Mouse (Mus musculus) heart, adult 8-10 months (tissue): ENCODE data around the gene Baiap2l1. TPM values are rescaled to one million over a fixed set of nuclear protein-coding genes. Genes with fewer than 3 reads are reported as not detected.

Experiments used
- DNase-seq: peaks from one replicate; pipeline ENCODE4 v3.0.0; 2022; ENCODE audit warnings: low spot score
- total RNA-seq, 4 experiments: library from RNA; stranded (reverse); gene quantifications; 2 replicates each; pipeline ENCODE4 v1.2.4; 2022

Baiap2l1 gene
- total RNA-seq, 4 experiments from 2014 or later, result 6.4 to 10.6 (median 8.3) TPM

DNA sequence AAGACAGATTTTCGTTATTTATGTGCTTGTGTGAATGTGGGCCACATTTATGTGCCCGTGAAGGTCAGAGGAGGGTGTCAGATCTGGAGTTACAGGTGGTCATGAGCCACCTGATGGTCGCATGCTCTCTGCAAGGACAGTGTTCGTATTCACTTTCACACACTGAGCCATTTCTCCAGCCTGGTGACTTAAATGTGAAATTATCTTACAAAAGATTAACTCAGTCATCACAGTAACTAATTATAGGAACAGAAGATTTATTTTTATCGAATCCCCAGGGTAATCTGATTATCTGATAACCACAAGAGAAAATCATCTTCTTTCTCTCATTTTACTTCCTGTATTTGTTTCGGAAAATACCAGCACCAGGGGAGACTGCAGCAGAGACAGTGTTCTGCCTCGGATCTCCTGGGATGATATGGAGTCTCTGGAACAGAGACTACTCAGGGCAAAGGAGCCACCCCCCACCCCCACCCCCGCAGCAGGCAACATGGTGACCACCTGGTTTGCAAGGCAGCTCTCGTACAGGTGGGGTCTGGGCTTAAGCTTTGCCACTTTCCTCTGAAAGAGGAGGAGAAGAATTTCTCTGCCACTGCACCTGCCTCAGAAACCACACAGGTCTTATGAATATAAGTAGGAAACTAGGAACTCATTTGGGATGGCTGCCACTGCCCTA lies 71.2 kb downstream of the Baiap2l1 start:
- no peak for DNase-seq

DNA sequence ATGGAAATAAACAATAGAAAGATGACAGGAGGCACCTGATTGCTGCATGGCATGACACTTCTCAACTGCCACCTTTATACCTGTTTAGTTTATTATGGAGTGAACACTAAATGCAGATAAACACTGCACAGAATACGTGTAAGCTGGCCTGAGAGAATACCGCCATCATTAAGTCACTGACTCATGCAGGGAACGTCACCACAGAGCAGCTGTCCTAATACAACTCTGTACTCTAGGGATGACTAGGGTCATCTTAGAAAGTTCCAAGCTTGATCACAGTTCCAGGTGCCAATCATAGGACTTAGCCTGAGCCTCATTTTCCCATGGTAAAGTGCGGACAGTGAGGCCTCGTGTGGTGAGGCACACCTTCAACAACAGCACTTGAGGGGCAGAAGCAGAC lies 73.3 kb downstream of the Baiap2l1 start:
- no peak for DNase-seq

DNA sequence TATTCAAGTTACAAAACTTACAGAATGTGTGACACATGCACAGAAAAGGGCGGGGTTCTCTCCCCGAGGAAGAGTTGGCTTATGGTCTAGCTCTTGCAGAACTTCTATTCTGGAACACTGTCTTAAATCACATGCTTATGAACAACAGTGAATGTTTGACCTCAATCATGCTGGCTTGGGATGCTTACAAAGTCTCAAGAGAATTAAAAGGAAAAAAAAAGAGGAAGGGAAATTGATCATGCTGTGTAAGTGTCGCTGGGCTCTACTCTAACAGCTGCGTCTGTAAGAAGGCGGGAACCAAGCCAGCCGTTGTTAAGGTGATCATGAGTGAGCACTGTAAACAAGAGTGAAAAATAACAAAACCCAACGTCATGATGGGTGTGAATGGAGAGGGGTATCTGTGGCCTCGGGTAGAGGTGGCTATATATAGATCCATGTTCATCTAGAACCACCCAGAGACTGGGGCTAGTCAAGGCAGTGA lies 74.3 kb downstream of the Baiap2l1 start:
- peak; percentile 33 for DNase-seq

DNA sequence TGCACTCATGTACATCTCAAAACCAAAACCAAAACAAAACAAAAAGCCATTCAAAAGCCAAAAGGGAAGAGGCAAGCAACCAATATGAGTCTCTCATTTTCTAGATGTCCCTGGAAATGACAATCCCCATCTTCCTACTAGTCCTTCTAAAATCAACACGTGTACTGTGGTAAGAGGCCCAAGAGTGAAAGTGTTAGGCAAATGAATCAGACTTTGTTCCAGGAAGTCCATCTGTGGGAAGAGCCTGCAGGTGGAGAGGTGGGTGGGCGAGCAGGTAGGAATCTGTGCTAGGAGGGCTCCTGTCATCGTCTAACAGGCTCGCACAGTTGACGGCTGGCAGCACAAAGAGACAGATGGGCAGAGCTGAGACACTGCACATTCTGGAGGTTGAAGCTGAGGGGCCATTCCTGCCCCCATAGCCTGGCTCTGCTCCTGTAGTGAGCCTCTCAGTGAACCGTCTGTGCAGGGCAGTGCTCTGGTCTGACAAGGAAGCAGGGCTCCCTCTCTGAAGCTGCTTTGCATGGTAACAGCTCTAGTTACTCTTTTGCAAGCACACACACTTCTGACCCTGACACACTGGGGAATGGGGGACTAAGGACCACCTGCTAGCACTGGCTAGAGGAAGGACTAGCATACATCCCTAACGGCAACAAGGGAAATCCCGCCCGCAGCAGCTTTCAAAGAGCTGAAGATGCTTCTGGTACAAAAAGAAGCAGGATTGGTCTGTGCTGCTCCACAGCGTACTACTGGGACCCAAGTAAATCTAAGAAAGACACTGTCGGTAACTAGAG lies 75.2 kb downstream of the Baiap2l1 start:
- DNase-seq, result no peak

DNA sequence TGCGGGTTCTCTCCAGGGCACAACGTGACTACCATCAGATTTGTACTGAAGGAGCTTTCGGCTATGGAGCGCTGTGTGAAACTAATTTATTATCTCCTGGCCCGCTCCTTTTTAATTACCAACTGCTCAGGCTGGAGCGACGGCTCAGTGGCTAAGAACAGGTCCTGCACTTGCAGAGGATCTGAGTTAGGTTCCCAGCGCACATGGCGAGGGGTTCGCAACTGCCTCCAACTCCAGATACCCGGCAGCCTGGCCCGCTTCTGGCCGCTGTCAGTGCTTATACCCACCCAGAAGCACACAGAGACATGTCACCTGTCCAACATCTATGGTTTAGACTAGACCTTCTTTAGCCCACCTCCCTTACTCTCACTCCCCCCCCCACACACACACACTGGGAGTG lies 78.0 kb downstream of the Baiap2l1 start:
- DNase-seq, result no peak

DNA sequence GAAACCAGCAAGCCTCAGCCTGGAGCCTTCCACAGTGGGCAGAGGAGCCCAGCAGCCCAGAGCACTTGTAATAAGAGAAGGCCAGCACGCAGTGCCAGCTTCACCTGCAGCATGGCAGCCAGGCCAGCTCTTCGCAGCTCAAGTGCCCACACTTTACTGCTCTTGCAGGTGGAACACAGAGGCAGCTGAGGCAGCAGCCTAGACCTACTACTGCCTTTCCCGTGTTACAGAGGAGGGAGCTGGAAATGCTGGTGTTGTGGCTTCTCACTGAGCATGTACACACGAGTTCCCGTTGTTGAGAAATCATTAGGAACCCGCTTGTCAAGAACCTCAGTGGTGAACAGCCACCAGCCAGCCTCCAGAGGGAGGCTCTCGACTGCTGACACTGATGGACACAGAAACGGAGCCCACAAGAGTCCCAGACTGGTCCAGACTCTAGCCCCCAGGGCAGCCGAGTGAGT lies 78.8 kb downstream of the Baiap2l1 start:
- DNase-seq, result no peak

DNA sequence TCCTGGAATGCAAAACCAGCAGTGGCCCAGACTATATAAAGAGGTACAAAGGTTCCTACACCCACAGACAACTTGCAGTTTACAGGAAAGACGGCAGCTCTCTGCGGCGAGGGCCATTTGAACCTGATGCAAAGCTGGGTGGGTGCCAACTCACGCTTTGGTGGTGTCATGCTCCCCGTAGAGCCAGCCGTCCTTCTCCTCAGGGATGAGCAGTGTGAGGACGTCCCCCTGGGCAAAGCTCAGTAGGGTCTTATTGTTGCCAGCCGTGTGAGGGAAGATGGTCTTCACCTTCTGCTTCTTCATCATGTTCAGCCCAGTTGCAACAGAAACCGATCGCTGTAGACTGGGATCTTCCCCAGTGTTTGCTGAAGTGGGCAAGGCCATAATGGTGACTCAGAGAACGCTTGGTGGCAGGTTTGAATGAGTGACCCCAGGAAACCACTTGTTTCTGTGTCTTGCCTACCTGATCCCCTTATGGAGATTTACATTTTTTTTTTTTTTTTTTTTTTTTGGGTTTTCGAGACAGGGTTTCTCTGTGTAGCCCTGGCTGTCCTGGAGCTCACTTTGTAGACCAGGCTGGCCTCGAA lies 79.4 kb downstream of the Baiap2l1 start:
- no peak for DNase-seq

DNA sequence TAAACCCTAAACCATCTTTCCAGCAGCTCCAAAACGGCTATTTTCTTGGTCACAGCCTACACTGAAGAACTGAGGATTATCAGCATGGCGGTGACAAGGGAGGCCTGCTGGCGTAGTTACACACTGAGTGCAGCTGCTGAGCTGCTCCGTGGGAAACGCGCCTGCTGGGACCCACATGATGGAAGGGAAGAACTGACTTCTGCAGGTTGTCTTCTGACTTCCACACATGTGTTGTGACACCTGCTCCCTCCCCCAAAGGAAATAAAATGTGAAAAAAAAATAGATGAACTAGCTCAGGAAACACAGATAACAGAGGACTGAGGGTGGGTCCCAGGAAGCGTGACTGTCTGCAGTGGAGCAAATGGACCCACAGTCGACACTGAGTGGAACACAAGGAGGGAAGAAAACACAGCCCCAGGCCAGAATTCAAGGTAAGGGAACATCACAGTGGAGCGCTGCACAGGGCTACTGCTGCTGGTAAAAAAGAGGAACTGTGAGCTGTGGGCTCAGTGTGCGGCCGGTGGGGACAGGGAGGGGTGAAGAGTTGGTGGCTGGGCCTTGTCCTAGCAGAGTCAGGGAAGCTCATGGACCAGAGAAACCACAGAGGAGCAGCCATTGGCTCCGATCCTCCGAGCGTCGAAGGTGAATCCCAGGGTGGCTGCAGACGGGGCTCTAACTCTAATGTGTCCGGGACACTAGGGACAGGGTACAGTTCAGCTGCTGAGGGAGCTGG lies 80.8 kb downstream of the Baiap2l1 start:
- DNase-seq, result no peak

DNA sequence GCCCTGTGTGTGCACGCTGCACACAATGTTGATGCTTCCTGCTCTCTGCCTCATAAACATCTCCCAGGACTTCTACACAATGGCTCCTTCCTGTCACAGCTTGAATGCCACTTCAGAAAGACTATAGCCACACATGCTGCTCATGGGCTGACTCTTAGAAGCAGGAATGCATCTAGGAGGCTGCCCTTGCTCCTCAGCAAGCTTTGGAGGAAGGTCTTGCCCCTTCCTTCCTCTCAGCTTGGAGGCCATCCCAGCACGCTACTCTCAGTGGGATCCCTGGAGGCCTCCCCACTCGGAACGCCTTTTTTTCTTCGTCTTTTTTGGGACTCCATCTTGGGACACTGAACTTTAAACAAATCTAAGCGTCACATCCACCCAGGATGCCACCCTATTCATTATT lies 83.0 kb downstream of the Baiap2l1 start:
- DNase-seq, result no peak

DNA sequence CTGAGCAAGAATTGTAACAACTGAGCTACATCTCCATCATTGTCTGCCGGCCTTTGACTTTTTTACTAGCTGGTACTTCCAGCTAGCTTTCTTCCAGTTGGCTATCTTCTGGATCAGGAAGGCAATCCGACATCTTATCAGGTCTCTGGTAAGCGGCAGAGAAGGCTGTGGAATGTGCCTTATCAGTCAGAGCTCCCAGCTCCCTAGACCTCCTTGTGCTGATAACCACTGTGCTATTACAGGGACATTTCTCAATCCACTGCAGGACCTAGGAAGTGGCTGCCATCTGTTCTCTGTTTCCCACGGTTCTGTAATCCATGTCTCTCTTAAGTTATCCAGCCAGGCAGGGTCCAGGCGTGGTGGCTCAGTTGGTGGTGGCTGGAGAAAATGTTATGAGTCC lies 86.1 kb downstream of the Baiap2l1 start:
- no peak for DNase-seq

DNA sequence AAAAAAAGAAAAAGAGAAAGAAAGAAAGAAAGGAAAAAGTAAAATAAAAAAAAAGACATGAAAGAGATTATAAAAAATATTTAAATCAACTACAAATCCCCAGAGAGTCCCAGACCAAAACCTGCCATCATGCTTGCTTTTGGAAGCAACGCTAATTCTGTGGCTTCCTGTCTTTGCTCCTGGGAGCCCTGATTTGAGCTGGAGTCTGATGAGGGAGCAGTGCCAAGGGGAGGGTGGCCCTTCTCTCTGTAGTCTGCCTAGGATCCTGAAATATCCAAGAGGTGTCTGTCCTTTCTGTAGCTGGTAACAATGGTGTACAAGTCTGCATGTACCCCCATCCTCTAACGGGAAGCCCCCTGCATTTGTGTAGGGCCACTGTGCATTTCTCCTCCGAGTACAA lies 86.8 kb downstream of the Baiap2l1 start:
- DNase-seq, result no peak

DNA sequence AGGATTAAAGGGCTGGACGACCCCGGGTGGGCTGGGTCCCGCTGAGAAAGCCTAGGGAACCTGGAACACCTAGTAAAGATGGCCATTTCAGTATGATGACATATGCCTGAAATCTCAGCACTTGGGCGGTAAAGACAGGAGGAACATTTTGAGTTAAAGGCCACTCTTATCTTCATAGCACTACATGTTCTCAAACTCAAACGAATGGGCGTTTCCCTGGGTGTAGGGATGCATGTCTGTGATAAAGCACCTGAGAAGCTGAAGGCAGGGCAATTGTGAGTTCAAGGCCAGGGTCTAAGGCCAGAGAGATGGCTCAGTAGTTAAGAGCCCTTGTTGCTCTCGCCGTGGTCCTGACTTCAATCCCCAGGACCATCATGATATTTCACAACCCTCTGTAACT lies 87.5 kb downstream of the Baiap2l1 start:
- no peak for DNase-seq

DNA sequence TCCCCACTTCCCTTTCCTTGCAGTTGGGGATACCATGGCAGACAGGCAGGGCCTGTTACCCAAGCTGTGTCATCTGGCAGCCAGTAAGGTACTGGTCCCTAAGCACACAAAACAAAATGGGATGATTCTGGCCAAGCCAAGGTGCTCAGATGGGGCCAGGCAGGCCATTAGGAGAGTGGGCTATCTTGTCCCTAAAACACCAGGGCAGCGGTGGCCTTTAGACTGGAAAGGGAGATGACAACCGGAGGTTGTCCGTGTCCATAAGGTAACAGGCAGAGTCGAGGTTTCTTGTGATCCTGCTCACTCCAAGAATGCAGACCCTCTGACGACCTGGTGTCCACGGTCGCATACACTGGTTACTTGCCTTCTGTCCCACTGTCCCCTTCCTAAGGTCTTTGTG lies 88.0 kb downstream of the Baiap2l1 start:
- no peak for DNase-seq

DNA sequence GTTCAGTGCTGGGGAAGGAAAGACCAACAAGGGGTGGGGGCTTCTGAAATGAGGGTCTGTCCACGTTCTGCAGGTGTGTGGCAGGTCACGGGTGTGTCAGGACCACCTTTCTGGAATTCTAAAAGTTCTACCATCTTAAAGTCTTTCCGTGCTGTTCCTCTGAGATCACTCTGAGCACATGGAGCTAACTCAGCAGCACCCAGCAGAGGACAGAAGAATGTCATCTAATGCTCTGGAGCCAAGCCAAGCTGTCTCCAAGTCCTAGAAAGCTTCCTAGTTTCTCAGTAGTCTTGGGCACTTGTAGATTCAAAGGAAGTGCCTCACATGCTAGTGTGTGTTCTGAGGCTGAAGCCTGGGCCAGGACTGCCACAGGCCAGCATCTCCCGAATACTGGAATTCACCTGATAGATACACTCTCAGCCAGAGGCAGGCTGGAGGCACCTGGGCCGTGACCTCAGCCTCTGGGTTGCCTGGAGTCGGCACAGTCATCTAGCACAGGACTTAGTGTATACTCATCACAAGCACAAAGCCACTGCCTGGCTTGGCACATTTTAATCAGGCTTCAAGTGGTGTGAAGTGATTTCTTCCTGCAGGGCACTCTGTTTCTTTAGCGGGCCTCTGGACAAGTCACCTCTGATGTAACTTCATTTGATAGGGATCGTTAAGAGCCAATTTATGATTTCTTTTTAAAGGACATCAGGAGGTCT lies 90.2 kb downstream of the Baiap2l1 start:
- DNase-seq, result peak; percentile 67

DNA sequence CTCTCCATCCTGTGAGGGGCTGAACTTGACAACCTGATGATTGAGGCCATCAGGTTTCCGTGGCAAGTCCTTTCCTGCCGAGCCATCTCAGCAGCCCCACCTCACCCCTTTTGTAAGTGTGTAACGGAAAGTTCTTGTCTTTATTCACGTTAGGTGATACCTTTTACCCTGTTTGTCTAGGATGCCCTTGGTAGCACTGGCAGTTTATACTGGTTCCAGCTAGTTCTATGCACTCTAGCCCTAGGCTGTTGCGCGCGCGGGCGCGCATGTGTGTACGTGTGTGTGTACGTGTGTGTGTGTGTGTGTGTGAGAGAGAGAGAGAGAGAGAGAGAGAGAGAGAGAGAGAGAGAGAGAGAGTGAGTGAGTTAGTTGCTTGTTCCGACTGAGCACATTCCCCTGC lies 94.4 kb downstream of the Baiap2l1 start:
- no peak for DNase-seq

DNA sequence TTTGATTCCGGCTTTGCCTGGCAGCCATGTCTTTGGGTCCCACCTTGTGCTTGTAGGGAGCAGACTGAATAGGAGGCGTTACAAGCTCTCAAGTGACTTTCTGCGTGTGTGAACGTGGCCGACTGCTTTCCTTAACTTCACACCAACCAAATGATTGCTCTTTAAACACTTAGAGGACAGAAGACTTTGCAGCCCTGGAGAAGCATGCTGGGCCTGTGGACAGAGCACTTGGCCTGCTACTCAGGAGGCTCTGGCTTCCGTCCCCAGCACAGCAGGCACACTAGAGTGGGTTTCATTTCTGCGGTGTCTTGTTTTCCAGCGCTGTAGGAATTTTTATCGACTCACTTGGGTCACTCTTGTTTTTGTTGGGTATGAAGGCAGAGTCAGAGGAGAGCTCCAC lies 94.8 kb downstream of the Baiap2l1 start:
- DNase-seq, result no peak

DNA sequence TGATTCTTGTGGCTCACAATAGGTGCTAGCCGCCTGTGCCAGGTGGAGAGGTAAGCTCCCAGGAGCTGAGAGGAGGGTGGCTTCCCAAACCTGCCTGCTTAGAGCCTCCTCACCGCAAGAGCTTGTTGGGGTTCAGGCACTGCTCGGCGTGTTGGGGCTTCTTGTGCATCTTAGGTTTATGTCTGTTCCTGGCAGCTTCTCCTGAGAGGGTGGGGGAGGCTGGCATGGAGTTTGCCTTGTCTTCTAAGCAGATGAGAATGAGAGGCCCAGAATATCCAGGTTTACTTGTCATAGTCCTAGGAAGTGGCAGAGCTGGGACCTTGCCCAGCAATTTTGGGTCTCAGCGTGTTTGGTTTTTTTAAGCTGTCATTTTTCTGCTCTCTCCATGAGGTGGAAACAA lies 96.1 kb downstream of the Baiap2l1 start:
- DNase-seq, result no peak

DNA sequence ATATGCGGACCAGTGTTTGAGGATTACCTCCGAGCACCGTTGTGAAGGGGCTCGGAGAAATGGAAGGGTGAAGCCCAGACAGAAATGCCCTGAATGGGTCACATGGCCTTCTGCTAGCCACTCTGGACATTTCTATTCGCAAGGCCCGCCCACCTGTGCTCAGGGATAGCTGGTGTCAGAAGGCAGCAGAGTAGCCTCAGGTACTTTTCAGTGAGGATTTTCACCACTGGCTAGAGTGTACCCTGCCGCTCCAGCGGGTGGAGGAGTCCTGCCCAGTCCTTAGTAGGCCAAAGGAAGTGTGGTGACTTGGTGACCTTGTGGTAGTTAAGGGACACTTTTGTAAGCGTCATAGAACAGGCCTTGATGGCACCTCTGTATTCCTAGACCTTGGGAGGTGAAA lies 96.6 kb downstream of the Baiap2l1 start:
- DNase-seq, result no peak

DNA sequence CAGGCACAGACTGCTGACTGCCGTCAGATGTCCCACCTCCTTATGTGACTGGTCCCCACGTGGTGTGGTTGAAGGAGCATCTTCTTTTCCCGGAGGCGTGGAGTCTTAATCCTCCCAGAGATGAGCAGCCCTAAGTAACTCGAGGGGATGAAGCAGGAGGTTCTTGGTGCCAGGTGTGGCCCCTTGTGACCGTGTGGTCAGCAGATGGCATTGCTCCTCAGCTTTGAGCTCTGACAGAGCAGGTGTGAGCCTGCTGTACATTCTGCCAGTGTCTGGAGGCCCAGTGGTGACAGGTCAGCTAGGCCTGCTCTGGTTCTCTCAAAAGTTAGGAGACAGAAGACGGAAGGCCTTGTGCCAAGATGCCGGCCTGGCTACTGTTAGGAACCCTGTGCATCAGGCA lies 97.4 kb downstream of the Baiap2l1 start:
- DNase-seq, result no peak

DNA sequence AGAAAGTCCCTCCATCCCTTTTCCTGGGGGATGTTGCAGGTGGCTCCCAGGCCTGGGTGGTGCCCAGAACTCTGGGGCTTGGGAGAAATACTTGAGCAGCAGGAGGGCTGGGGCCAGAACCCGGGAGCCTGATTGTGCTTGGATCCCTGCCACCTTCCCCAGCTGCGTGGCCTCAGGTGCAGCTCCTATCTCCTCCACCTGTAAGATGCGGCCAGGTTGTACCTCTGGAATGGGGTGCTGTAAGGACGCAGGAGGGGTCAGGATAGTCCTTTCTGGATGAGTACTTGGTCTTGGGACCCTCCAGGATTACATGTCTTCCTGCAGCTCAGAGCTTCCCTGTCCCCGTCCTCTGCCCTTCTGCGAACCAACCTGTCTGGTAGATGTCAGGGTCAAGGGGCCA lies 98.7 kb downstream of the Baiap2l1 start:
- no peak for DNase-seq

DNA sequence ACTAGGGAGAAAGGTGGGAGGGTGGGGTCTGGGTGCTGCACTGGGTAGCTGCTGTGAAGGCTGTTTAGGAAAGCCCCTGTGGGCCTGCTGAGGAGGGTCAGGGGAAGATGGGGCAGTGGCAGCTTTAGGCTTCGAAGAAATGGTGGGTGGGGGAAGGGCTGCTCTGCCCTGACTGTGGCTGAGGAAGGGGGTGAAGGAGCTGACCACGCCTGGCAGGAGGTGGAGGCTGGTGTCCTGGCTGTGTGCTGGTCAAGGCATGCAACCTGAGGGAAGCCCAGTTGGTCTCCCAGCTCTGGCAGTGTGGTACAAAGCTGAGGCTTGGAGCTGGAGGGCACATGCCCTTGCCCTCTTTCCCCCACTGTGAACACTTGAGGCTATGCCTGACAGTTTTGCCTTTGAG lies 99.2 kb downstream of the Baiap2l1 start:
- no peak for DNase-seq
